Mouse (Mus musculus): Measurements from ENCODE around the gene Rnps1. TPM values are rescaled to one million over a fixed set of nuclear protein-coding genes. Genes with fewer than 3 reads are reported as not detected.
A peak's percentile ranks its signal among the peaks of the same experiment; 100 is the strongest.
"Not testable (repeated sequence)": the region's sequence is repeated elsewhere in the genome, so short reads cannot be mapped to it uniquely, and the experiment has no call there.

The Rnps1 gene
- total RNA-seq (2021): 100 to 1,000 TPM; 123 to 127 TPM

DNA sequence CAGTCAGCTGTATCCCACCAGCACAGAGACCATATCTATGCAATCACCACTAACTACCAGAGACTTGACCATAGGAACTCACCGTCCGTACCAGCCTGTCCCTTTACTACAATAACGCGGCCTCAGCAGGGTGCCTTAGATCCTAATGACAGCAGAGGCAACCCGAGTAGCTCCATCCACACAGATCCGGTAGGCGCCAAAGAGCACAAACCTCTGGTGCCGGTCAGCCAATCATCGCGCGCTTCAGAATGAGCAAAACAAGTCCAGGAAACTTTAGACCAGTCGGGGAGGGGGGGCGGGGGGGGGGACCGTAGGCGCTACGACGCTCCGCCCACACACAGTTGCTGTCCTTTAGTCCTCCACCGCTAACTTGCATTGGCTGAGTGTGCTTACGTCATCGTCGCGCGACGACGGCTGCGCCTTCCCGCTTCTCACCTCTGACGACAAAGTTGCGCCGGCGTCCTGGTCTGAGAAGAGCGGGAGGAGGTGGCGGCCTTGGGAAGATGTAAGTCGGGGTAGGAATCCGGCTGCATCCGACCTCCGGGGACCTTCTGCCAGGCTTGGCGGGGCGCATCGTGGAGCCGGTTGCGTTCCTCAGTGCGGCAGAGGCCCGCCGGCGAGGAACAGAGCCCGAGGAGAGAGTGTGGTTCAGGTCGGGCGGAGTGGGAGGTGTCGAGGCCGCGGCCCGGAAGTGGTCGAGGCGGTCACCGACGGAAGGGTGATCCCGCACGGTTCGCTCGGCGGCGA, at the start of gene Rnps1:
Gene Rnps1, plus strand, starts transcription at position 336 of the 747 bp plus-strand sequence.
- DNase-seq: peak; percentile 90 to 92

DNA sequence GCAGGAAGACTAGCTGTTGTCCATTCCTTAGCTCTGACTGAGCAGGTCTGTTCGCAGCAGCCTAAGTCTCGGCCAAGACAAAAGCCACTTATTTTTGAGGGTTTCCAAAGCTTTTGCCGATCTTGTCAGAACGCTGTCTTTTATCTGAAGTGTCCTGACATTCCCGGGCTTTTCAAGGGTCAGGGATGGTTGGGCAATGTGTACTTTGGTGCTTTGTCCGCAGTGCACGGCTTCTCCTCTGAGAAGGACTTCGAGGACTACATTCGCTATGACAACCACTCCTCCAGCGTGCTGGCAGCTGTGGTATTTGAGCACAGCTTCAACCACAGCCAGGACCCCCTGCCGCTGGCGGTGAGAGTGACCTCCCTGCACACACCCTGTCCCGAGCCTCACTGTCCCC, 48.5 kb upstream of the Rnps1 start:
- no peak for DNase-seq

DNA sequence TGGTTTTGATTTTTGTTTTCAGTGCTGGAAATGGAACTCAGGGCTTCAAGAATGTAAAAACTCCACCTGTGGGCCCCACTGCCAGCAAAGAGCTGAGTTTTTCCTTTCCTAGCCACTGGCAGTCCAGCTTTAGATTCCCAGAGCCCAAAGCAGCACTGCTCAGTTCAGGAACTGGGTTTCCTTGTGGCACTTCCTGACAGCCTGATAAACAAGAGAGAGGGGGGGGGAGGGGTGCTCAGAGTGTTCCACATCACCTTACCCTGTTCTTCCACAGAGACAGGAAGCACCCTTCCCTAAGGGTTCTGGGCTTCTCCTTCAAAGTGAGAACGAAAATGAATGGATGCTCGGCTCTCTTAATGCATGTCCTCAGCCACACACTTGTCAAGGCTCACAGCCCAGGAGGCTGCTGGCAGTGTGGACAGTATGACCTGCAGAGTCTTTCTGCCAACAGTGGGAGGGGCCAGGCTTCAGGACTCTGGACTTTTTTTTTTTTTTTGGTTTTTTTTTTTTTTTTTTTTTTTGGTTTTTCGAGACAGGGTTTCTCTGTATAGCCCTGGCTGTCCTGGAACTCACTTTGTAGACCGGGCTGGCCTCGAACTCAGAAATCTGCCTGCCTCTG, 39.2 kb upstream of the Rnps1 start:
- no peak for DNase-seq

DNA sequence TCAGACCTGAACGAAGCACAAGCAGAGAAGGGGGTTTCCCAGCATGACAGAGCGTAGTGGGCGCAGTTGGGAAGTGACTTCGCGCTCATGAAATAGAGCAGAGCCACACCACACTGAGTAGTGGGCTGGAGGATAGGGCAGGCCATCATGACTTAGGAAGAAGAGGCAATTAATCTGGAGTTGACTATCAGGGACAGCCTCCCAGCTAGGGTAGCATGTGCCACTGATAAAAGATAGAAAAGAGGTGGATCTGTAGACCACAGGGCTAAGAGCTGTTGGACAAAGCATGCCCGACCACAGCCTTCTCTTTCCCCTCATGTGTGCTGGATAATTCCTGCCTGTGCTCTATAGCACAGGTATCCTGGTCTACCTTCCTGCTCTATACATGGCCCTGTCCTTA, 38.5 kb upstream of the Rnps1 start:
- DNase-seq: no peak

DNA sequence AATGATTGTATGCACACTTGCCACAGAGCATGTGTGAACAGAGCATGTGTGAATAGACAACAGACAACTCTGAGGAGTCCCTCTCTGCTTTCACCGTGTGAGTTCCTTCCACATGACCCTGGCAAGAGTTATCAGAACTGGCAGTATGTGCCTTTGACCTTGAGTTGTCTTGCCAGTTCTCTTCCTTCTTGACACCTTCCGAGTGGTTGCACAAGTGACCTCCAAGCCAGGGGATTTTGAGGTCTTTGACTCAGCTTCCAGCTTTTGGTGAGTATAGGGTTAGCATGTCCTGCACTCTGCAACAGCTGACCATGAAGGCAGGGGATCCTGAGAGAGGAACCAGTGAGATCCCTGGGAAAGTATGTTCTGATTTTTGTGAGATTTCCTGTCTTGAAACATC, 35.9 kb upstream of the Rnps1 start:
- no peak for DNase-seq

DNA sequence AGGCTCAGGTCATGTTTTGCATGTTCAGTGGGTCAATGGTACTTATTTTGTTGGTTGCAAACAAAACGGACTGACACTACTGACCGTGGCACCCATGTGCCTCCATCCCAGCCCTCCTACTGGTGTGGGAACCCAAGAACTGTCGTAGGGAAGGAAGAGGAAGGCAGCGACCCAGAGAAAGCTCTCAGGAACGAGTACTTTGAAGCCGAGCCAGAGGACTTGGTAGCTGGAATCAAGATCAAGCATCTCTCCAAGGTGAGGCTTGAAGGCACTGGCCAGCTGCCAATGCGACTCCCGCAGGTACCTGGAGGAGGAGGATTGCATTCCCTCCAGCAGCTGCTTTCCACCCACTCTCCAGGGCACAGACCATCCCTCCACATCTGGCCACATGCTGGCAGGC, 30.6 kb upstream of the Rnps1 start:
- no peak for DNase-seq

DNA sequence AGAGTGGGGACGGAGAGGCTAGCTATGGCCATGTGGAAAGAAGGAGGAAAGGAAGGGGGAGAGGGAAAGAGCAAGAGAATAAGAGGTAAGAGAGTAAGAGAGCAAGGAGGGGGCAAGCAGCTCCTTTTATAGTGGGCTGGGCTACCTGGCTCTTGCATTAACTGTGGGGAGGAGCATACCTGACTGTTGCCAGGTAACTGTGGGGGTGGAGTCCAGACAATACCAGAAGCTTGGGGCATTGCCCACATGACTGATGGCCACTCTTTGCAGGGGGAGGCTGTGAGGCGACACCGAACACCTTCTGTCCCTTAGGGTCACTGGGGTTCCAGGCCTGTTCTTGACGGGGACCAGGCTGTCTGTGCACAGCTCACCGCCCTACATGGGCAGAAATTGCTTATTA, 25.7 kb upstream of the Rnps1 start:
- no peak for DNase-seq

DNA sequence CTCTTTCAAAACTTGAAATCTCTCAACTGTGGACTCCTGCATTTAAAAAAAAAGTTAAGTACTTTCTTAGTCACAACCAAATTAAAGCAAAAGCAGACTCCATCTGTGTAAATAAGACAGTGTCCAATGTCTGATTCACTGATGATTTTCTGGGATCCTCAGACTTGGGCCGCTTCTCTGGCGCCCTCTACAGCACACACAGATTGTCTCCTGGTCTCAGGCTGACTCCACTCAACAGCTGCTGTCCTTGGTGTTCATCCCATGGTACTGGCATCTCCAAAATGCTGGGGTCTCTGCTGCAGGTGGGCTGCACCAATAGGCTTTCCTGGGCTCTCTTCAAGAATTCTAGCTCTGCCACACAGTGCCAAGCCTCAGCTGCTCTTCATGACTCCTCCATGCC, 24.5 kb upstream of the Rnps1 start:
- peak; percentile 36 to 39 for DNase-seq

DNA sequence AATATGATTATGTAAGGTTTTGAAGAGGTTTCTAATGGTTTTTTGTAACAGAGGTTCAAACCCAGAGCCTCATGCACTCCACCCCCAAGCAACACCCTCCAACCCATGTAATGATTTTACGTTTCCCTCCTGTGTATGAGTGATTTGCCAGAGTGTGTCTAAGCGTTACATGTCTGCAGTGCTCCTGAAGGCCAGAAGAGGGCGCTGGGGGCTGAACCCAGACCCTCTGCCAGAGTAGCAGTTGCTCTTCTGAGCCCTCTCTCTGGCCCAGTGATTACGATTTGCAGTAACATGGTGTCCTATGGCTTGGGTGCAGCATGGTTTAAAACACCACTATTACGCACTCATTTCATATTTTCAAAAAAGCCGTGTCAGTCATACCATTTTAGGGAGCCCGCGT, 23.2 kb upstream of the Rnps1 start:
- DNase-seq: no peak

DNA sequence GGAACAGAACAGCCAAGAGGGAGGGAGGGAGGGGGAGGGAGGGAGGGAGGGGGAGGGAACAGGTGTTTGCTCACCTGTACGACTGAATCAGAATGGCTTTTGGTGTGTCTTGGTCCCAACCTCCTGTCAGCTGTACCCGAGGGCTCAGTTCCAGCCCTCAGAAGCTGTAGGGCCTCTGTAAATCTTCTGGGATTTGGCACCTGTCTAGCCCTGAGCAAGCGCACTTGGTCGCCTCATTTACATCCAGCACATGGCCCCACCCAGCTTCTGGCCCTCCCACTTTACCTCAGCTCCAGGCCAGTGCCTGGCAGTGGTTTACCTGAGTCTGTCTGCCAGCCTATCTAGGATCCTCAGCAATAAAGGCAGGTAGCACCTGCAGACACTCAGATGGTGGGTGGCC, 20.8 kb upstream of the Rnps1 start:
- no peak for DNase-seq

DNA sequence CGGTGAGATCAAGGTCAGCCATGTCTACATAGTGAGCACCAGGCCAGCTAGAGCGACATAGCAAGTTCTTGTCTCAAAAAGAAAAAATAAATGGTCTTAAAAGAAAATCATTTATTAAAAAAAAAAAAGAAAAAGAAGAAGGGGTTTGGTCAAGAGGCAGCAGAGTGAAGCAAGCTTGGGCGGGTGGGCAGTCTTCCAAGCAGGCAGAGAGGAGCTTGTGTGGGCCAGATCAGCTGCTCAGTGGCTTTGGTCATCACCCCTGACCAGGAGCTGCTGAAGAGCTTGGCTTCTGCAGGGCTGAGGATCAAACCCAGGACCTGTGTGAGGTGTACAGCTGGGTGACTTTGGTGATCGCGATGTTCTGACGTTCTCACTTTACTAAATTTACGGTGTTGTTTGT, 19.9 kb upstream of the Rnps1 start:
- no peak for DNase-seq

DNA sequence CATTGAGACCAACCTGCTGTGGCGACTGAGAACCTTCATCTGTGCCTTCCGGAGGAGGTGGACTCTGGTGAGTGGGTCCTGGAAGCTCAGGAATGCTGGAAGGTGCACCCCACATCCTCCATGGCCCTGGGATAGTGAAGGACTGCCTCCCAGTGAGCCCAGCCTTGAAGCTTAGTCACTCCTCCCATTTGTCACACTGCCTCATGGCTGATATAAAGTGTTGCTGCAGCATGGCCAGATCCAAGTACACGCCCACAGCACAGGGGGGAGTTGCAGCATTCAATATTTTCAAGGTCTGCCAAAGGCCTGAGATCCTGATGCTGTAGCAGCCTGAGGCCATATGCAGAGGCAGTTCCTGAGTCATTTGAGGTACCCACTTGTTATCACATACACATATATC, 12.0 kb upstream of the Rnps1 start:
- DNase-seq: no peak

DNA sequence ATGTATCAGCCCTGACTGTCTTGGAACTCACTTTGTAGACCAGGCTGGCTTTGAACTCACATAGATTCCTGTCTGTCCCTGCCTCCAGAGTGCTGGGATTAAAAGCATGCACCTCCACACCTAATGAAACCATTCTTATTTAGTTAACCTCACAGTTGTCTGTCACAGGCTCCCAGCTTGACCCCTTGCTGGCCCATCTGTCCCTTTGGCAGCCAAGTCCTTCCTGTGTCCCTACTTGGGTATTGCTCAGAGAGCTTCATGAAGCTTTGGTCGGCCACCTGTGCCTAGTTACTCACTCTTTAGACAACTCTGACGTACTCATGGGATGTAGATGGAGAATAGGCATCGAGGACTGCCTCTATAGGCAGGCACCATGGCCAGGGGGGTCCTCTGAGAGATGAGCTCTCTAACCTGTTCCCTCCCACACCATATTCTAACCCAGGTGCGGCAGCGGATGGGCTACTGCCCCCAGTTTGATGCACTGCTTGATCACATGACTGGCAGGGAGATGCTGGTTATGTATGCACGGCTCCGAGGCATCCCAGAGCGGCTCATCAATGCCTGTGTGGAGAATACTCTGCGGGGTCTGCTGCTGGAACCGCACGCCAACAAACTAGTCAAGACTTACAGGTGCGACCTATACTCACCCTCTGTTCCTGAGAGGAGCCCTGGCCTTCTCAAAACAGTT, 7.1 kb upstream of the Rnps1 start:
- no peak for DNase-seq

DNA sequence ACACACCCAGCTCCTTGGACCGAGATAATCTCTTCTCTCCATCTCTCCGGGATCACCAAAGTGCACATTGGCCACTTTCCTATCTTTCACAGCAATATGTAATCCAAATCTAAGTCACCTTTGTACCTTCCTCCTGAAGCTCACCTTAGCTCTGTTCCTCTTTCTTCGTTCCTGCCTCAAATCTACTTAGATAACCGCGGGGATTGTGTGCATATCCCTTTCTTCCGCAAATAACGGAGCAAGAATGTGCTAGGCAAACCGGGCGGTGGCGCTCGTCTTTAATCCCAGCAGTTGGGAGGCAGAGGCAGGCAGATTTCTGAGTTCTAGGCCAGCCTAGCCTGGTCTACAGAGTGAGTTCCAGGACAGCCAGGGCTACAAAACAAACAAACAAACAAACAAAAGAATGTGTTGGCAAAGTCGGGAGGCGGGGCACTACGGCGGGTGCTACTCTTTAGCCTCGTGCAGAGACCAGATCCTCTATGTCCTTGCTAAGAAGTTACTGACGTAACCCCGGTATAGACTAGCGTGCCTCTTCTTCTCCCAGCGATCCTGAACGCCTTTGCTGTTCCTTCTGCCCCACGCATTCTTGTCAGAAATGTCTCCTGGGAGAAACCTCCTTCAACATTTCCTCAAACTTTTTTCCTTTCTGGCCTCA, 681 bp upstream of the Rnps1 start:
- no peak for DNase-seq

DNA sequence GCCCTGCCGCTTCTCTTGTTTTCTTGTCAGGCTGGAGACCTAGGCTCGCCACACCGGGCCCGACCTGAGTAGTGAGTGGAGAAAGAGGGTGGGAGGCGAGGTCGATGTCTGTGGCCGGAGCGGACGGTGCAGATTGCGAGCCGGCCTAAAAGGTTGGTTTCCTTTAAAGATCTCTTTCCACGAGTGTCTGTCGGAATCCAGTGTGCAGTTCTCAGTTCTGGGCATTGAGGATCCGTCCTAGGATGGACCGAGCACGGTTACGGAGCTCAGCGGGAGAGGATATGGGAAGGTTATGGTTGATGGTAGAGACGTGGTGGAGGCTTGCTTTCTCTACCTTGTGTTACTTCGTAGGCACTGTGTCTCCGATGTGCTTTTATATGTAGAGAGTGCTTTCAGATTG, 646 bp downstream of the Rnps1 start:
- no peak for DNase-seq

DNA sequence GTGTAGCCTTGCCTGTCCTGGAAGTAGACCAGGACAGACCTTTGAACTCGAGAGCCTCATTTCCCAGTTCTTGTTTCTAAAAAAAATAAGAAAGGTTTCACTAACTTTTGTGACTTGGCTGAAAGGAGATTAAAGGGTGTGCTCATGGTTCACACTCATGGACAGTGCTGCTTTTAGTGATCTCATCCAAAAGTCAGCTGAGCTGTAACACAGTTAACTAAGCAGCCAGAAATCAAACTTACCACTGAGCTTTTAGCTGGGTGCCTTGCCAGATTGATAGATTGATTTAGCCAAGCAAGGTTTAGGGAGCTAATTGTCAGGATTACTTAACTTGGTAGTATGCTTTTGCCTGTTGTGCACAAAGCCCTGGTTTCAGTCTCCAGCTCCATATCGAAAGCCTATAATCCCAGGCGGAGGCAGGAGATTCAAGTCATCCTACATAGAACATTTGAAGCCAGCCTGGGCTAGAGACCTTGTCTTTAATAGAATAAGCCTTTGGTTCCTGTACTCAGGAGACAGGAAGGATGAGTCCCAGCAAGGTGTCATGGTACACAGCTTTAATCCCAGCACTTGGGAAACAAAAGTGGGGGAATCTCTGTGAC, 1.8 kb downstream of the Rnps1 start:
- no peak for DNase-seq

DNA sequence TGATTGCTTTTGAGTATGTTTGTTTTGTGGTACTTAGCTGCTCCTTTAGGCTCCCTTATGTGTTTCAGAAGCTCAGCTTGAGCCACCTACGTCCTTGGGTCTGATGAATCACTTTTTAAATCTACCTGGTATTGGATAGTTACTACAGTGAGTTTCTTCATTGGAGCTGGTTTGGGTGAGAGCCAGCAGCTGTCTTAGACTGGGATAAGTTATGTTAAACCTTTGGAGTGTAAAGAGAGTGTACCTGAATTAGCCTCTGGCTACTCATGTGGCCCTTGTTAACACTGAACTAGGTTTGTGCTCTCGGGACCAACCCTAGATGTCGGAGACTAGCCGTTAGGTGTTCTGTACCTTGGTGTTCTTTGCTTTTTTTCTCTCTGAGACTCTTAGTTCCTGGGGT, 8.7 kb downstream of the Rnps1 start:
- no peak for DNase-seq

DNA sequence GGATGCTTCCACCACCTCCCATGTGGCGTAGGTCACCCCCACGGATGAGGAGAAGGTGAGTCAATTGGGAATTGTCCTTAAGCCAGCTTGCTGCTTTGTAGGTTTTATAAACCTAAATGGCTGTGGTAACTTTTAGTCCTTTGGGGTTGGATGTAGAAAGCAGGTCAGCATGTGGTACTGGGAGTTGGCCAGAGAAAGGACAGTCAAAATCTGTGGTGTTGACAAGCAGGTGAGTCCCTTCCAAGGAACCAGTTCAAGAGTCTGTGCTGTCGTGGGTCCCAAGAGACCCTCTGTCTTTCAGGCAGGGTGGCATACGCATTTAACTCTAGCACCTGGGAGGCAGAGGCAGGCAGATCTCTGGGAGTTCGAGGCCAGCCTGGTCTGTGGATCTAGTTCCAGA, 10.1 kb downstream of the Rnps1 start:
- DNase-seq: no peak

DNA sequence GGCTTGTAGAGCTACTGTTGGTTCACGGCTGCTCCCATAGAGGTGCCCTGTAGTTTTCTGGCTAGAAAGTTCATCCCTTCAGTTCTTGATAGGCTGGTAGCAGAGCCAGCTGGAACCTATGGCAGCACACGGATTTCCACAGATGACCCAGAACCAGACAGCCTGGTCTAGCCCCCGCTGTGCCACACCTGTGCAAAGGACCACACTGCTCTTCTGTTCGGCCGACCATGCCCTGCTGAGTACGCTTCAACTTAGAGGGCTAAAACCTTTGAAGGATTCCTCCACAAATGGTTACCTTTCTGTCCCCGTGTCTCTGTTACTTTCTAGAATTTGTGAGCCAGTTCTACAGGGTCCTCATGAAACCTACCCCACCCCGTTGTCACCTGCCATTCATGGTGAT, 11.0 kb downstream of the Rnps1 start:
- DNase-seq: not testable (repeated sequence)

DNA sequence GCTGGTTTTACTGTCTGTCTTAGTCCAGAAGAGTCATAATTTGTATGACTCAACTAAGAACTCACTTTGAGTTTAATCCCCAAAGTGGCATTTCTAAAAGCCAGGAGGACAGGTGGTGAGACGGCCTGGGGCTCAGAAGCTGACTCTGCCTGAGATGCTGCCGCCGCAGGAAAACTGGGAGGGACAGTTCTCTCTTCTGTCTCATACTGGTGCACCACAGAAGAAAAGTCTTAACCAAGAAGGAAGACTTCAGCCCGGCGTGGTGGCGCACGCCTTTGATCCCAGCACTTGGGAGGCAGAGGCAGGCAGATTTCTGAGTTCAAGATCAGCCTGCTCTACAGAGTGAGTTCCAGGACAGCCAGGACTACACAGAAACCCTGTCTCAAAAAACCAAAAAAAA, 11.5 kb downstream of the Rnps1 start:
- no peak for DNase-seq

DNA sequence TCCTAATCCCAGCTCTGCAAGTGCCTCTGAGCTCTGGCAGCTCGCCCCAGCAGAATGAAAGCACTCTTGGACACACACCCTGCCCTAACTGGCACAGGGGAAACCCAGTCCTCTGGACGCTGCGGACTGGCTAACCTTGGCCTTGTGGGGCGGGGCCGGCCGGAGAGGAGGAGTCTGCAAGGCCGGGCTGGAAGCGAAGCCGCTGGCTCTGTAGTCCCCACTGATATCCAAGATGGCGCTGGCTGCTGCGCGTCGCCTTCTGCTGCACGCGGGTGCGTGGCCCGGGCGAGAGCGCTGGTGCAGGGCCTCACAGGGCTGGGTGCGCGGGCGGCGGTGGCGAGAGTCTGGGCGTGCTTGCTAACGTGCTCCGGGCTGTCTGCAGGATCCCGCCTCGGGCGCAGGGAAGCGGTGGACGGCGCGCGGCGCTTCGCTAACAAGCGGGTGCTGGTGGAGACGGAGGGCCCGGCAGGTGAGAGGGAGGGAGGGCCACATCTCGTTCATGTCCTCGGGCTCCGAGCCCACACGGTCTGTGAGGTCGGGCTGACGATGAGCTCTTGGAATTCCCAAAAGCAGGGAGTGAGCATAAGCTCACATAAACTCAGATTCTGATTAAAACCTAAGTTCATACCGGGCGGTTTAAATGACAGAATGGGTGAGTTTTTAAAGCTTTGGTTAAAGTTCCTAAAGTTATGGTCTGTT, 12.3 kb downstream of the Rnps1 start, which contains the start of gene Eci1:
Gene Eci1, plus strand, starts transcription at position 171 of the 699 bp plus-strand sequence.
- peak; percentile 91 to 92 for DNase-seq

DNA sequence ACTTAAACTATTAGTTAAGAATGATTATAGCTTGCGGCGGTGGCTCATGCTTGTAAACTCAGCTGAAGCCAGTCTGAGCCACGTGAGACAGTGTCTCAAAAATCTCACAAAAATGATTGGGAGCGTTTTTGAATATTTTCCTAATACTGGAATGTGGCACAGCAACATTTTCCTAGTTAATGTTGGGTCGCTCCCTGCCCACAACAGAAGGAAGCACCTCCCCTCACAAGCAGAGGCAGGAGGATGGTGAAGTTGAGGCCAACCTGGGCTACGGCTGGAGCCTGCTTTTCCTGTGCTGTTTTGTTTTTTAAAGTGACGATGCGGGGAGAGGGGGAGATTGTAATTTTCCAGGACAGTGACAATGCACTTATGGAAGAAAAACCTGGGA, 12.8 kb downstream of the Rnps1 start:
- DNase-seq: no peak
